Mouse (Mus musculus) cerebellum, adult 2 months (tissue): ENCODE results near the gene Rnf144a. TPM values are rescaled to one million over a fixed set of nuclear protein-coding genes. Genes with fewer than 3 reads are reported as not detected.
A peak's percentile ranks its signal among the peaks of the same experiment; 100 is the strongest.

Source experiments
- DNase-seq, 2 experiments: peaks; one replicate each; pipeline ENCODE4 v3.0.0; 2021
- H3K27ac ChIP-seq: fragments of 200-500 bp; 2 replicates; pipeline ENCODE4 v1.5.1; 2012; ENCODE audit warnings: low read length, control low read depth, inconsistent platforms; ENCODE audit not compliant: insufficient read depth
- H3K27me3 ChIP-seq: fragments of 200-500 bp; 2 replicates; pipeline ENCODE4 v1.6.1; 2012; ENCODE audit warnings: inconsistent platforms, mild to moderate bottlenecking, low read length, moderate library complexity; ENCODE audit not compliant: control insufficient read depth, insufficient read depth
- H3K4me1 ChIP-seq: fragments of 200-500 bp; 2 replicates; pipeline ENCODE4 v1.6.1; 2011; ENCODE audit warnings: low read length; ENCODE audit not compliant: control insufficient read depth, insufficient read depth
- H3K4me3 ChIP-seq: fragments of 200-500 bp; replicated peaks from 2 replicates; pipeline ENCODE3; 2011; ENCODE audit warnings: mild to moderate bottlenecking, low read depth, low read length, control low read depth; ENCODE audit not compliant: insufficient read depth
- CTCF ChIP-seq: fragments of 200-500 bp; IDR thresholded peaks from 2 replicates; pipeline ENCODE4 v1.5.1; 2011; ENCODE audit warnings: low read depth, mild to moderate bottlenecking, control low read depth, low read length, moderate library complexity, borderline replicate concordance; ENCODE audit not compliant: insufficient read depth
- POLR2A ChIP-seq: fragments of 200-500 bp; IDR thresholded peaks from 2 replicates; pipeline ENCODE4 v1.6.1; 2011; ENCODE audit warnings: low read length, control low read depth, borderline replicate concordance; ENCODE audit not compliant: insufficient read depth
- WGBS: fragments of 180-500 bp; shearing (Covaris S2); methylation state at CpG from one replicate; pipeline ENCODE4 v1.1.7; 2018; 5-methylcytosine and 5-hydroxymethylcytosine counted together
- polyA plus RNA-seq: library from polyadenylated mRNA; depleted of rRNA; stranded (reverse); fragments of >200 nt; gene quantifications from 2 replicates; pipeline ENCODE4 v1.2.3, GENCODE M21; 2012

Rnf144a gene
- polyA plus RNA-seq, 1 experiment, result 13.8 TPM

GRCm38 (mm10) chr12:26365531-26366315, 49.3 kb downstream of the Rnf144a start:
- Histone ChIP-seq H3K4me3 (no peak overlapping the region), H3K27me3 (no peaks in the 10 kb centered on the region), H3K4me1 (peaks cover 46% of the 10 kb centered on the region), H3K27ac (peak overlapping the region; percentile 88)
- DNase-seq, result peak in 1 of 2 experiments; percentile 33
- TF ChIP-seq POLR2A (no peak), CTCF (no peak)
- 80% methylated on average over 3 of the region's 3 CpGs for WGBS

- Histone ChIP-seq H3K4me1 (peaks cover 44% of the 10 kb centered on the region), H3K4me3 (no peak overlapping the region), H3K27me3 (no peaks in the 10 kb centered on the region), H3K27ac (peak overlapping the region; percentile 88)
- DNase-seq, result peak; percentile 94
- TF ChIP-seq CTCF (no peak), POLR2A (no peak)
- 13% methylated on average over 5 of the region's 5 CpGs for WGBS
Observed at GRCm38 (mm10) chr12:26364822-26365221, 50.2 kb downstream of the Rnf144a start.

- no peak overlapping the region for H3K27ac ChIP-seq
- H3K4me3 ChIP-seq, result no peak overlapping the region
- no peaks in the 10 kb centered on the region for H3K27me3 ChIP-seq
- 78% methylated on average over 10 of the region's 10 CpGs for WGBS
- no peak for TF ChIP-seq POLR2A
- no peak for TF ChIP-seq CTCF
- H3K4me1 ChIP-seq, result peaks cover 31% of the 10 kb centered on the region
- no peak for DNase-seq
Observed at GRCm38 (mm10) chr12:26360946-26361523, 54.0 kb downstream of the Rnf144a start.

GRCm38 (mm10) chr12:26359817-26360216, 55.2 kb downstream of the Rnf144a start:
- Histone ChIP-seq H3K27me3 (no peaks in the 10 kb centered on the region), H3K4me3 (no peak overlapping the region), H3K27ac (no peak overlapping the region), H3K4me1 (peaks cover 23% of the 10 kb centered on the region)
- TF ChIP-seq CTCF, result no peak
- TF ChIP-seq POLR2A, result no peak
- 59% methylated on average over 5 of the region's 5 CpGs for WGBS
- peak; percentile 59 to 66 for DNase-seq

- H3K27ac ChIP-seq, result no peak overlapping the region
- peaks cover 17% of the 10 kb centered on the region for H3K4me1 ChIP-seq
- TF ChIP-seq POLR2A (no peak), CTCF (no peak)
- H3K4me3 ChIP-seq, result no peak overlapping the region
- 90% methylated on average over 2 of the region's 2 CpGs for WGBS
- H3K27me3 ChIP-seq, result no peaks in the 10 kb centered on the region
- no peak for DNase-seq
Observed at GRCm38 (mm10) chr12:26359241-26359640, 55.8 kb downstream of the Rnf144a start.

- Histone ChIP-seq H3K27ac (no peak overlapping the region), H3K27me3 (no peaks in the 10 kb centered on the region)
Observed at GRCm38 (mm10) chr12:26357246-26357645, 57.8 kb downstream of the Rnf144a start.

GRCm38 (mm10) chr12:26356191-26356590, 58.9 kb downstream of the Rnf144a start:
- WGBS, result 82% methylated on average over 7 of the region's 7 CpGs
- TF ChIP-seq CTCF (no peak), POLR2A (no peak)
- Histone ChIP-seq H3K27ac (no peak overlapping the region), H3K4me1 (peaks cover 17% of the 10 kb centered on the region), H3K27me3 (no peaks in the 10 kb centered on the region), H3K4me3 (no peak overlapping the region)
- DNase-seq, result no peak

More at GRCm38 (mm10) chr12:26357246-26357645, 57.8 kb downstream of the Rnf144a start:
- 92% methylated on average over 4 of the region's 4 CpGs for WGBS
- Histone ChIP-seq H3K4me1 (peaks cover 11% of the 10 kb centered on the region), H3K4me3 (no peak overlapping the region)
- TF ChIP-seq CTCF, result no peak
- no peak for TF ChIP-seq POLR2A
- no peak for DNase-seq

GRCm38 (mm10) chr12:26351321-26351720, 63.7 kb downstream of the Rnf144a start:
- H3K27ac ChIP-seq, result peak overlapping the region; percentile 69; the same call in 1 of the 2 replicates
- no peak for TF ChIP-seq POLR2A
- TF ChIP-seq CTCF, result no peak
- DNase-seq, result no peak

More at GRCm38 (mm10) chr12:26351321-26351720, 63.7 kb downstream of the Rnf144a start:
- no peak overlapping the region for H3K4me3 ChIP-seq
- no peaks in the 10 kb centered on the region for H3K27me3 ChIP-seq
- peaks cover 17% of the 10 kb centered on the region for H3K4me1 ChIP-seq
- WGBS, result 39% methylated on average over 3 of the region's 3 CpGs
